Mouse (Mus musculus) ES-Bruce4 (cell line): ENCODE measurements around the gene Exoc4. TPM values are rescaled to one million over a fixed set of nuclear protein-coding genes. Genes with fewer than 3 reads are reported as not detected.
A peak's percentile ranks its signal among the peaks of the same experiment; 100 is the strongest.

Source experiments
- H3K27ac ChIP-seq: 2 replicates; pipeline ENCODE4 v1.5.1; 2012; ENCODE audit warnings: low read length, inconsistent platforms; ENCODE audit not compliant: insufficient read depth
- H3K27me3 ChIP-seq: 2 replicates; pipeline ENCODE4 v1.6.1; 2012; ENCODE audit warnings: mild to moderate bottlenecking, low read length, inconsistent platforms; ENCODE audit not compliant: control insufficient read depth, poor library complexity, insufficient read depth, severe bottlenecking
- H3K36me3 ChIP-seq: 2 replicates; pipeline ENCODE4 v1.6.1; 2012; ENCODE audit warnings: inconsistent platforms, mild to moderate bottlenecking, low read length, moderate library complexity; ENCODE audit not compliant: control insufficient read depth, poor library complexity, insufficient read depth, severe bottlenecking
- H3K4me1 ChIP-seq: one replicate; pipeline ENCODE4 v1.8.1; 2011; ENCODE audit warnings: low read length; ENCODE audit not compliant: control insufficient read depth, insufficient read depth
- H3K4me3 ChIP-seq: 2 replicates; pipeline ENCODE4 v1.5.1; 2011; ENCODE audit warnings: low read depth, mild to moderate bottlenecking, low read length
- H3K9ac ChIP-seq: 2 replicates; pipeline ENCODE4 v1.6.1; 2012; ENCODE audit warnings: low read depth, mild to moderate bottlenecking, inconsistent platforms; ENCODE audit not compliant: poor library complexity, severe bottlenecking
- H3K9me3 ChIP-seq: replicated peaks from 2 replicates; pipeline ENCODE4 v1.6.1; 2012; ENCODE audit warnings: mild to moderate bottlenecking, low read length, inconsistent platforms; ENCODE audit not compliant: control insufficient read depth, poor library complexity, insufficient read depth, severe bottlenecking
- CTCF ChIP-seq: IDR thresholded peaks from one replicate; pipeline ENCODE4 v1.8.1; 2011; ENCODE audit warnings: low read depth, low read length
- EP300 ChIP-seq: IDR thresholded peaks from 2 replicates; pipeline ENCODE4 v1.6.1; 2011; ENCODE audit warnings: low read depth, low read length; ENCODE audit not compliant: insufficient read depth
- POLR2A ChIP-seq: IDR thresholded peaks from one replicate; pipeline ENCODE4 v1.8.1; 2011; ENCODE audit warnings: low read length; ENCODE audit not compliant: insufficient read depth
- polyA plus RNA-seq: library from polyadenylated mRNA; stranded (reverse); fragments of >200 nt; gene quantifications from 2 replicates; pipeline ENCODE4 v1.2.4, GENCODE M21; 2011; ENCODE audit warnings: low read depth; ENCODE audit not compliant: missing spikeins, insufficient read depth, insufficient read length

The Exoc4 gene
- polyA plus RNA-seq, 1 experiment: 158 TPM

- Histone ChIP-seq H3K4me3 (no peak overlapping the region), H3K27me3 (no peaks in the 10 kb centered on the region), H3K9me3 (no peaks in the 10 kb centered on the region), H3K27ac (peak overlapping the region; percentile 61; the same call in 1 of the 2 replicates), H3K4me1 (no peaks in the 10 kb centered on the region), H3K9ac (no peak overlapping the region), H3K36me3 (no peaks in the 10 kb centered on the region)
- TF ChIP-seq EP300 (no peak), POLR2A (no peak), CTCF (no peak)
Observed at GRCm38 (mm10) chr6:33770021-33770420, 521.1 kb downstream of the Exoc4 start.

GRCm38 (mm10) chr6:33772551-33773315 lies 523.8 kb downstream of the Exoc4 start:
- Histone ChIP-seq H3K9ac (no peak overlapping the region), H3K27me3 (no peaks in the 10 kb centered on the region), H3K36me3 (no peaks in the 10 kb centered on the region), H3K4me1 (no peaks in the 10 kb centered on the region), H3K9me3 (peaks cover 12% of the 10 kb centered on the region), H3K4me3 (no peak overlapping the region), H3K27ac (no peak overlapping the region)
- no peak for TF ChIP-seq CTCF
- no peak for TF ChIP-seq EP300
- no peak for TF ChIP-seq POLR2A

- Histone ChIP-seq H3K9me3 (no peaks in the 10 kb centered on the region), H3K9ac (no peak overlapping the region), H3K4me3 (no peak overlapping the region), H3K27me3 (no peaks in the 10 kb centered on the region), H3K4me1 (no peaks in the 10 kb centered on the region), H3K36me3 (no peaks in the 10 kb centered on the region), H3K27ac (no peak overlapping the region)
- TF ChIP-seq CTCF: no peak
Observed at GRCm38 (mm10) chr6:33792604-33793003, 543.7 kb downstream of the Exoc4 start.

GRCm38 (mm10) chr6:33801254-33801653 lies 552.4 kb downstream of the Exoc4 start:
- Histone ChIP-seq H3K9ac (no peak overlapping the region), H3K9me3 (no peaks in the 10 kb centered on the region), H3K4me3 (no peak overlapping the region), H3K27ac (no peak overlapping the region), H3K27me3 (no peaks in the 10 kb centered on the region), H3K36me3 (no peaks in the 10 kb centered on the region), H3K4me1 (no peaks in the 10 kb centered on the region)
- TF ChIP-seq EP300 (no peak), POLR2A (no peak), CTCF (no peak)

- Histone ChIP-seq H3K27ac (no peak overlapping the region), H3K9ac (no peak overlapping the region), H3K9me3 (no peaks in the 10 kb centered on the region), H3K4me3 (no peak overlapping the region), H3K36me3 (no peaks in the 10 kb centered on the region), H3K27me3 (no peaks in the 10 kb centered on the region), H3K4me1 (no peaks in the 10 kb centered on the region)
- TF ChIP-seq EP300 (no peak), CTCF (no peak), POLR2A (no peak)
Observed at GRCm38 (mm10) chr6:33803481-33804098, 554.7 kb downstream of the Exoc4 start.

- H3K4me1 ChIP-seq: no peaks in the 10 kb centered on the region
- H3K9ac ChIP-seq: no peak overlapping the region
- H3K4me3 ChIP-seq: no peak overlapping the region
- no peaks in the 10 kb centered on the region for H3K36me3 ChIP-seq
- H3K27ac ChIP-seq: no peak overlapping the region
- TF ChIP-seq POLR2A (no peak), CTCF (no peak), EP300 (no peak)
- H3K9me3 ChIP-seq: no peaks in the 10 kb centered on the region
- H3K27me3 ChIP-seq: no peaks in the 10 kb centered on the region
Observed at GRCm38 (mm10) chr6:33804775-33805174, 555.9 kb downstream of the Exoc4 start.
